Mouse (Mus musculus): ENCODE data around the gene Olfr314. TPM values are rescaled to one million over a fixed set of nuclear protein-coding genes. Genes with fewer than 3 reads are reported as not detected.
"Not testable (repeated sequence)": the region's sequence is repeated elsewhere in the genome, so short reads cannot be mapped to it uniquely, and the experiment has no call there.

The Olfr314 gene
- total RNA-seq (2014; rRNA removed), result not detected in 2 replicates
- polyA plus RNA-seq (2015; fragmentation: Nextera tagmentation; extraction: Ambion mirVana), result not detected in 2 replicates

GRCm38 (mm10) chr11:58782480-58783089 lies at the start of gene Olfr314:
Gene Olfr314 (plus strand): TSS chr11:58782952.
- no peak for ATAC-seq (ENCODE audit: low FRiP score)
- H3K36me3 ChIP-seq (ENCODE audit: insufficient read depth, low read length), result no peaks in the 10 kb centered on the region
- WGBS, result 84% methylated on average over 6 of the region's 6 CpGs

DNA sequence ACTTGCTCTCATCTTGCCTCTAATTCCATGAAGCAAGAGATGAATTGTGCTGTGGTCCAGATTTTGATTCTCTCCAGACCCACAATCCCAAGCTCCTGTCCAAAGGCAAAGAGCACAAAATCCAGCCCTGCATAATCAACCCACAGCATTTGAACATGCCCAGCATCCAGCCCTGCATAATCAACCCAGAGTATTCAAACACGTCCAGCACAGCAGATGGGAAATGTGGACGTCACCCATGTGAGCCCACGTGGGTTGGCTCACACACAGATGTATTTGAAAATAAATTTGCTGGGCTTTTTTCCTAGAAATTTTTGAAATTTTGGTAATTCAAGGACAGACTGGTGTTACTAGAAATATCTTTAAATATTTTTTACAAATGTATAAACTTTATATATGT lies 49.4 kb upstream of the Olfr314 start:
- 48% methylated on average over 3 of the region's 3 CpGs for WGBS
- no peaks in the 10 kb centered on the region for H3K27me3 ChIP-seq (ENCODE audit: insufficient read depth, low read length)
- no peak for ATAC-seq (ENCODE audit: low FRiP score)
- H3K36me3 ChIP-seq (ENCODE audit: insufficient read depth, low read length), result no peaks in the 10 kb centered on the region
- peak; percentile 58 for DNase-seq (ENCODE audit: low spot score)
- no peak overlapping the region for H3K9ac ChIP-seq (replicated peaks; ENCODE audit: low read length, poor library complexity, severe bottlenecking)
- no peaks in the 10 kb centered on the region for H3K9me3 ChIP-seq (ENCODE audit: low read length)
- H3K27ac ChIP-seq (ENCODE audit: low read depth, low read length), result no peak overlapping the region
- no peak overlapping the region for H3K4me3 ChIP-seq (ENCODE audit: low read depth, low read length)
- TF ChIP-seq CTCF (IDR thresholded peaks at IDR 0.05), result no peak
- no peaks in the 10 kb centered on the region for H3K4me1 ChIP-seq (ENCODE audit: insufficient read depth, low read length)
- no peak overlapping the region for H3K4me2 ChIP-seq (ENCODE audit: low read depth, low read length, poor library complexity, severe bottlenecking)

More at GRCm38 (mm10) chr11:58782480-58783089, at the start of gene Olfr314:
- no peak for DNase-seq (ENCODE audit: low spot score)
- Histone ChIP-seq H3K4me1 (ENCODE audit: insufficient read depth, low read length) (no peaks in the 10 kb centered on the region), H3K4me2 (ENCODE audit: low read depth, low read length, poor library complexity, severe bottlenecking) (no peak within 1 kb of the TSS), H3K9me3 (ENCODE audit: low read length) (no peaks in the 10 kb centered on the region), H3K27me3 (ENCODE audit: insufficient read depth, low read length) (no peaks in the 10 kb centered on the region), H3K9ac (replicated peaks; ENCODE audit: low read length, poor library complexity, severe bottlenecking) (no peak within 1 kb of the TSS), H3K27ac (ENCODE audit: low read depth, low read length) (no peak within 1 kb of the TSS), H3K4me3 (ENCODE audit: low read depth, low read length) (no peak within 1 kb of the TSS)
- no peak for TF ChIP-seq CTCF (IDR thresholded peaks at IDR 0.05)

GRCm38 (mm10) chr11:58738792-58739262 lies 43.9 kb upstream of the Olfr314 start, which contains the start of gene Olfr317:
Gene Olfr317 (minus strand): TSS chr11:58739212.
- 80% methylated on average over 4 of the region's 4 CpGs for WGBS
- DNase-seq (ENCODE audit: low spot score), result no peak
- ATAC-seq (ENCODE audit: low FRiP score), result no peak

DNA sequence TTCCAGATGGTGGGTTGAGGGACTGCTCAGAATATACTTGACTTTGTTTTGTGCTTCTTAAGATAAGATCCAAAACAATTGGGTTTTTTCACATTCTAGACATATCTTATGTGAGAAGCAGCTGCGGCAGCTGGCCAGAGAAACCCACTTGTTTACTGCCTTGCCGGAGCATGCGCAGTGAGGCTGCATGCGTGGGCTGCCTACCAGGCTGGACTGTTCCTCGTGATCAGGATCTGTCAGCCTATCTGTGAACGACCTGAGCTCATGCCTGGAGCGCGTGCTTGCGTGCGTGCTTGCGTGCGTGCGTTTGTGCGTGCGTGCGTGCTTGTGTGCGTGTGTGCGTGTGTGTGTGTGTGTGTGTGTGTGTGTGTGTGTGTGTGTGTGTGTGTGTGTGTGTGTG lies 31.7 kb upstream of the Olfr314 start:
- H3K9me3 ChIP-seq (ENCODE audit: low read length); H3K27me3 ChIP-seq (ENCODE audit: insufficient read depth, low read length); H3K36me3 ChIP-seq (ENCODE audit: insufficient read depth, low read length); H3K4me3 ChIP-seq (ENCODE audit: low read depth, low read length); H3K9ac ChIP-seq (replicated peaks; ENCODE audit: low read length, poor library complexity, severe bottlenecking); ATAC-seq (ENCODE audit: low FRiP score); H3K27ac ChIP-seq (ENCODE audit: low read depth, low read length); DNase-seq (ENCODE audit: low spot score); H3K4me1 ChIP-seq (ENCODE audit: insufficient read depth, low read length); H3K4me2 ChIP-seq (ENCODE audit: low read depth, low read length, poor library complexity, severe bottlenecking): not testable (repeated sequence)
- WGBS, result 95% methylated on average over 18 of the region's 18 CpGs

More at GRCm38 (mm10) chr11:58738792-58739262, 43.9 kb upstream of the Olfr314 start, which contains the start of gene Olfr317:
- no peak for TF ChIP-seq CTCF (IDR thresholded peaks at IDR 0.05)
- H3K27ac ChIP-seq (ENCODE audit: low read depth, low read length), result no peak within 1 kb of the TSS
- no peak within 1 kb of the TSS for H3K4me3 ChIP-seq (ENCODE audit: low read depth, low read length)
- no peak within 1 kb of the TSS for H3K4me2 ChIP-seq (ENCODE audit: low read depth, low read length, poor library complexity, severe bottlenecking)
- no peaks in the 10 kb centered on the region for H3K9me3 ChIP-seq (ENCODE audit: low read length)
- no peak within 1 kb of the TSS for H3K9ac ChIP-seq (replicated peaks; ENCODE audit: low read length, poor library complexity, severe bottlenecking)
- no peaks in the 10 kb centered on the region for H3K27me3 ChIP-seq (ENCODE audit: insufficient read depth, low read length)
- no peaks in the 10 kb centered on the region for H3K4me1 ChIP-seq (ENCODE audit: insufficient read depth, low read length)
- no peaks in the 10 kb centered on the region for H3K36me3 ChIP-seq (ENCODE audit: insufficient read depth, low read length)

DNA sequence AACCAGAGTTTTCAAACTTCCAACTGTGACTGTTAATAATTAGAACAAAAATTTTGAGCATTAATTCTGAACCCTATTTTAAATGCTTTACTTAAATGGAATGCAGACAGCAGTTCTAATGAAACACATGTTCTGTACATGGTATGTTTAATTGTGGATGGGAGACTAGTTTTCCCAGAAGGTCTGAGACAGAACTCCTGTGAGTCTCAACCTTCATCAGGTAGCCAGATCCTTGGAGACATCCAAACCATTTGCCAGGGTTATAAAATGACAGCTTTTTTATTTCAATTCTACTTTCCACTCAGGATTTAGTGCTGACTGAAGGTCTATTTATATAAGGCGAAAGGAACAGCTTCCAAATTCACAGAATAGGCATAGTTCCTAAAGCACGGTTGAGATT lies 30.3 kb upstream of the Olfr314 start, which contains the start of gene Olfr316:
Gene Olfr316 (plus strand): TSS at position 301 of the 400 bp plus-strand sequence.
- no peaks in the 10 kb centered on the region for H3K9me3 ChIP-seq (ENCODE audit: low read length)
- H3K36me3 ChIP-seq (ENCODE audit: insufficient read depth, low read length), result no peaks in the 10 kb centered on the region
- H3K9ac ChIP-seq (replicated peaks; ENCODE audit: low read length, poor library complexity, severe bottlenecking), result no peak within 1 kb of the TSS
- DNase-seq (ENCODE audit: low spot score), result no peak
- TF ChIP-seq CTCF (IDR thresholded peaks at IDR 0.05), result no peak
- ATAC-seq (ENCODE audit: low FRiP score), result no peak
- no peaks in the 10 kb centered on the region for H3K27me3 ChIP-seq (ENCODE audit: insufficient read depth, low read length)
- H3K4me2 ChIP-seq (ENCODE audit: low read depth, low read length, poor library complexity, severe bottlenecking), result no peak within 1 kb of the TSS
- H3K27ac ChIP-seq (ENCODE audit: low read depth, low read length), result no peak within 1 kb of the TSS
- WGBS, result 93% methylated on average over 2 of the region's 2 CpGs
- no peak within 1 kb of the TSS for H3K4me3 ChIP-seq (ENCODE audit: low read depth, low read length)
- no peaks in the 10 kb centered on the region for H3K4me1 ChIP-seq (ENCODE audit: insufficient read depth, low read length)

DNA sequence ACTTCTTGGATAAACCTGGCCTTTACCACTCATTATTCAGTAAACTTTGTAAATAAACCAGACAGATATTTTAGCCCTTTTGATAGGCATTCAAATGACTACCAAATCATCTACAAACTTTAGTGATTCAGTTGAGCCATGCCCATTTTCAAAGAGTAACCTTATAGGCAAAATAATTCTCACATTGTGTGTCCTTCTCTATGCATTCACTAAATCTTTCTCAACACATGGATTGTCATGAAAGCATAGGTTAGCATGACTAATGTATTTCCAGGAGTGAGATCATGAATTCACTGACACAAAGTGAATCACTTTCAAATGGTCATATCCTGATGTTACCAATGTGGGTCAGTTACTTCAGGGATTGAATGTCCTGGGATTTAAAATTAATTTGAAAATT lies 9.9 kb upstream of the Olfr314 start, which contains the start of gene Olfr315:
Gene Olfr315 (plus strand): TSS at position 301 of the 400 bp plus-strand sequence.
- no peak within 1 kb of the TSS for H3K4me2 ChIP-seq (ENCODE audit: low read depth, low read length, poor library complexity, severe bottlenecking)
- H3K36me3 ChIP-seq (ENCODE audit: insufficient read depth, low read length), result no peaks in the 10 kb centered on the region
- DNase-seq (ENCODE audit: low spot score) (no peak), ATAC-seq (ENCODE audit: low FRiP score) (no peak)
- no peaks in the 10 kb centered on the region for H3K27me3 ChIP-seq (ENCODE audit: insufficient read depth, low read length)
- no peak within 1 kb of the TSS for H3K27ac ChIP-seq (ENCODE audit: low read depth, low read length)
- H3K9ac ChIP-seq (replicated peaks; ENCODE audit: low read length, poor library complexity, severe bottlenecking), result no peak within 1 kb of the TSS
- H3K9me3 ChIP-seq (ENCODE audit: low read length), result no peaks in the 10 kb centered on the region
- TF ChIP-seq CTCF (IDR thresholded peaks at IDR 0.05), result no peak
- no peaks in the 10 kb centered on the region for H3K4me1 ChIP-seq (ENCODE audit: insufficient read depth, low read length)
- no peak within 1 kb of the TSS for H3K4me3 ChIP-seq (ENCODE audit: low read depth, low read length)

Measured in midbrain, postnatal 0 days (tissue).